Mouse (Mus musculus) liver, embryonic 15.5 days (tissue): Measurements from ENCODE around the gene Map3k7. TPM values are rescaled to one million over a fixed set of nuclear protein-coding genes. Genes with fewer than 3 reads are reported as not detected.
"Not testable (repeated sequence)": the region's sequence is repeated elsewhere in the genome, so short reads cannot be mapped to it uniquely, and the experiment has no call there.

Experiments
- ATAC-seq: fragments of 200-750 bp; cut with Nextera tagmentation; 2 replicates; pipeline ENCODE4 v1.8.0; 2017; ENCODE audit warnings: moderate number of reproducible peaks, mild to moderate bottlenecking, moderate library complexity; ENCODE audit not compliant: insufficient read depth
- H3K27ac ChIP-seq: fragments of 300-500 bp; sonication (generic); replicated peaks from 2 replicates; pipeline ENCODE4 v1.5.1; 2015; ENCODE audit warnings: mild to moderate bottlenecking, inconsistent platforms
- H3K27me3 ChIP-seq: fragments of 300-500 bp; sonication (generic); 2 replicates; pipeline ENCODE4 v1.6.1; 2015; ENCODE audit warnings: mild to moderate bottlenecking, inconsistent platforms
- H3K36me3 ChIP-seq: fragments of 300-500 bp; sonication (generic); replicated peaks from 2 replicates; pipeline ENCODE4 v1.6.1; 2015; ENCODE audit warnings: moderate library complexity, mild to moderate bottlenecking, inconsistent platforms
- H3K4me1 ChIP-seq: fragments of 300-500 bp; sonication (generic); replicated peaks from 2 replicates; pipeline ENCODE4 v1.6.1; 2015; ENCODE audit warnings: inconsistent platforms
- H3K4me2 ChIP-seq: fragments of 300-500 bp; sonication (generic); 2 replicates; pipeline ENCODE4 v1.6.1; 2015; ENCODE audit warnings: moderate library complexity, mild to moderate bottlenecking, inconsistent platforms
- H3K4me3 ChIP-seq: fragments of 300-500 bp; sonication (generic); replicated peaks from 2 replicates; pipeline ENCODE4 v1.5.1; 2015; ENCODE audit warnings: mild to moderate bottlenecking, inconsistent platforms
- H3K9ac ChIP-seq: fragments of 300-500 bp; sonication (generic); 2 replicates; pipeline ENCODE4 v1.6.1; 2015; ENCODE audit warnings: moderate library complexity, mild to moderate bottlenecking, inconsistent platforms
- H3K9me3 ChIP-seq: fragments of 300-500 bp; sonication (generic); replicated peaks from 2 replicates; pipeline ENCODE4 v1.6.1; 2016; ENCODE audit warnings: inconsistent platforms
- WGBS: fragments of 180-500 bp; shearing (Covaris S2); methylation state at CpG from one replicate; pipeline ENCODE4 v1.1.7; 2015; ENCODE audit warnings: mixed read lengths; ENCODE audit not compliant: insufficient replicate concordance; 5-methylcytosine and 5-hydroxymethylcytosine counted together
- polyA plus RNA-seq: library from polyadenylated mRNA; unstranded; fragments of >200 nt; fragmentation: Nextera tagmentation; extraction: Ambion mirVana; gene quantifications from 2 replicates; pipeline ENCODE4 v1.2.1, GENCODE M21; 2015

Map3k7 gene
- polyA plus RNA-seq, 1 experiment from 2014 or later: 10.8 TPM

DNA sequence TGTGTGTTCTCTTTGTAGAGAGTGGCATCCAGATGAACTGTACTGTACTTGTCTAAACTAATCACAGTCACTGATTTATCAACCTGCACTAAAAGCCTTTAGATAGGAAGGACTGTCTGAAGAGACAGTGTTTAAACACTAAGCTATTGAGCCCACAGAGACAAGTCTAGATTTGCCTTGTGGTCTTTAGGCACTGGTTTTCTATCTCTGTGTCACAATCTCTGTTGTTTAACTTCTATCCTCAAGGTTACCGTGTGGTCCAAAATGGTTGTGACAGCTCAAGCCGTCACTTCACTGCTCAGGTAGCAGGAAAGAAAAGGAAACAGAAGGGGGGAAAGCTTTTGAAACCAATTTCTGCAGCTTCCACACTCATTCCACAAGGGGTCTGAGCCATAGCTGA is 29.5 kb downstream of the Map3k7 start:
- H3K36me3 ChIP-seq: peaks cover 58% of the 10 kb centered on the region
- WGBS: 77% methylated on average over 2 of the region's 2 CpGs
- no peak overlapping the region for H3K4me3 ChIP-seq
- H3K9ac ChIP-seq: no peak overlapping the region
- H3K27ac ChIP-seq: no peak overlapping the region
- H3K4me1 ChIP-seq: no peaks in the 10 kb centered on the region
- H3K27me3 ChIP-seq: no peaks in the 10 kb centered on the region
- H3K4me2 ChIP-seq: no peak overlapping the region
- no peak for ATAC-seq
- no peaks in the 10 kb centered on the region for H3K9me3 ChIP-seq

DNA sequence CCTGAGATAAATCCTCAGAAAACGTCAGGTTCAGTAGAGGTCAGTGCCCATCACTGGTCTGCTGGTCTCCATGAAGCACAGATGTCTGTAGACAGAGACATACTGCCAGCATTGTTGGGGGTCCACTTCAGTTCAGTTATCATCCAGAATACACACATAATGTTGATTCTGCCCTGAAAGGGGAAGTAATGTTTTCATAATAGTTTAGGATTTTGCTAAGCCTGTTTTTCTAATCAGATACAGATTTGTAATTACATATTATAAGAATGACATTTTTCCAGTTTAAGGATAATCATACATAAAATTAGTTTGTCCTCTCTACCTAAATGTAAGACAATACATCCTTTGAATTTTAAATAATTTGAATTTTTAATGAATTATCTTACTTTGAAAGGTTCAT is 30.0 kb downstream of the Map3k7 start:
- no peak overlapping the region for H3K9ac ChIP-seq
- 41% methylated on average over 1 of the region's 1 CpGs for WGBS
- H3K4me3 ChIP-seq: no peak overlapping the region
- peaks cover 54% of the 10 kb centered on the region for H3K36me3 ChIP-seq
- no peaks in the 10 kb centered on the region for H3K9me3 ChIP-seq
- no peaks in the 10 kb centered on the region for H3K27me3 ChIP-seq
- no peak for ATAC-seq
- no peak overlapping the region for H3K27ac ChIP-seq
- H3K4me2 ChIP-seq: no peak overlapping the region
- no peaks in the 10 kb centered on the region for H3K4me1 ChIP-seq

DNA sequence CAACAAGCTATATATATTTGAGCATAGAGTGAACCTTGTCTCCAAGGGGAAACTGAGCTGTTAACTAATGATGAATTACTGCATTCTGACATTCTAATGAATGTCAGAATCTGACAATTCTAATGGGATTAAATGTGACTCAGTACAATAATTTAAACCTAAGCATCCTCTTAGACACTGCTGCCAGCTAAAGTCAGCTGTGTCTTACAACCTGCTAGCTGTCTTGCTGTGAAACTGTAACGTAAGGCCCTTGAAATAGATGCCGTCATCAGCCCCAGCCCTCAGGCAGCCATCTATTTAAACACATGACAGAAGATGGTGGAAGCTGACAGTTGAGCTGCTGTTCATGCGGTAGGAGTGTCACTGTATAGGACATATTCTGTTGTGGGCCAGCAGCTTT is 37.6 kb downstream of the Map3k7 start:
- H3K9ac ChIP-seq: no peak overlapping the region
- no peak overlapping the region for H3K4me2 ChIP-seq
- H3K27me3 ChIP-seq: no peaks in the 10 kb centered on the region
- ATAC-seq: no peak
- 92% methylated on average over 3 of the region's 3 CpGs for WGBS
- H3K36me3 ChIP-seq: peaks cover 31% of the 10 kb centered on the region
- no peaks in the 10 kb centered on the region for H3K4me1 ChIP-seq
- no peak overlapping the region for H3K27ac ChIP-seq
- no peak overlapping the region for H3K4me3 ChIP-seq
- H3K9me3 ChIP-seq: no peaks in the 10 kb centered on the region

DNA sequence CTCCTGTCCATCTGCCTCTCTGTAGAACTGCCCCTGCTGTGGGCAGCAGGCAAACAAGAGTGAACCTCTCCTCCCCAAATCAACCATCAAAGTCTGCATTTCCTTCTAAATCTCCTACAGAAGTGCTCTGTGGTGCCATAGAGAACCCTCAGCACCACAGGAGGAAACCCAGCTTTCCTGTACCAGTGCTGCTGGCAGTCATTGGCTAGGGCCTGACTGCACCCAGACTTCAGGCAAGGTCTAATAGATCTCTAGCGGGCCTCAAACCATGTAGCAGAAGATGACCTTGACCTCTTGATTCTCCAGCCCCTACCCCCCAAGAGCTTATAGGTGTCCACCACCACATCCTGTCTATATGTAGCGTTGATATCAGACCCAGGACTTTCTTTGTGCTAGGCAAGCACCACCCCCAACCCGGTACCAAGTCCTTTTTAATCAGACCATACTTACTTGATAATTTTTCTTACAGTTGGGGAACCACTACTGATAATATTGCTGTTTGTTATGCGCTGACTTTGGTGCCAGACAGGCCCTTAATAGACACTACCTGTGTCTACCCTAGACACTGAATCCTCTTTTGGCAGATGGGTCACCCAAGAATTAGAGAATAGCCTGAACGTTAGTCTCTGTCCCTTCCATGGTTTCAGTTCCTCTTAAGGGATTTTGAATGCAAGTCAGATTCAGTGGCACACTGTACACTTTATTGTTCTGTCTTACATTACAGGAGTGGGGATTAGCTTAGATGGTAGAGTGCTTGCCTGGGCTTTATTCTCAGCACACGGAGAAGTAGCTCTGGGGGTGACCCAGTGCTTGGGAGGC is 41.1 kb downstream of the Map3k7 start:
- H3K4me2 ChIP-seq: no peak overlapping the region
- H3K9ac ChIP-seq: no peak overlapping the region
- no peak overlapping the region for H3K27ac ChIP-seq
- H3K36me3 ChIP-seq: peaks cover 22% of the 10 kb centered on the region
- no peaks in the 10 kb centered on the region for H3K4me1 ChIP-seq
- H3K4me3 ChIP-seq: no peak overlapping the region
- H3K27me3 ChIP-seq: no peaks in the 10 kb centered on the region
- no peak for ATAC-seq
- H3K9me3 ChIP-seq: no peaks in the 10 kb centered on the region
- WGBS: 63% methylated on average over 6 of the region's 6 CpGs

DNA sequence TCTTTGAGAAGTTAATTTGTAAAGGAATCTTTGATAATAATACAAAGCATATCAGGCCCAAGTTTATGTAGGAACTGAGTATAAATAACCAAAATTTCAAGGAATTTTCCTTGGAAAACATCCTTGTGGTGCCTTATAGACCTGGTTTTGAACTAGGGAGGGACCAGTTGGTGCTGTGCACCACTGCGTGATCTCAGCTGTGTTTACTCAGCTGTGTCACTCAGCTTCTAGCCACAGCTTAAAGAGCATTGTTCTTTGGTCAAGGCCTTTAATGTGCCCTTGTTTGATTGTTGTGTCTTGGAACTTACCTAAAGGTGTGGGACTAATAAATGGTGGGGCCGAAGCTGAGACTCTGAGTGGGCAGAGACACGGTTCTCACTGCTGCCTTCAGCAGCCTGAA is 43.3 kb downstream of the Map3k7 start:
- Histone ChIP-seq H3K9me3 (no peaks in the 10 kb centered on the region), H3K36me3 (peaks cover 31% of the 10 kb centered on the region), H3K9ac (no peak overlapping the region), H3K27ac (no peak overlapping the region), H3K4me2 (no peak overlapping the region), H3K4me1 (peaks cover 6% of the 10 kb centered on the region), H3K27me3 (no peaks in the 10 kb centered on the region), H3K4me3 (no peak overlapping the region)
- no peak for ATAC-seq
- 81% methylated on average over 3 of the region's 3 CpGs for WGBS

DNA sequence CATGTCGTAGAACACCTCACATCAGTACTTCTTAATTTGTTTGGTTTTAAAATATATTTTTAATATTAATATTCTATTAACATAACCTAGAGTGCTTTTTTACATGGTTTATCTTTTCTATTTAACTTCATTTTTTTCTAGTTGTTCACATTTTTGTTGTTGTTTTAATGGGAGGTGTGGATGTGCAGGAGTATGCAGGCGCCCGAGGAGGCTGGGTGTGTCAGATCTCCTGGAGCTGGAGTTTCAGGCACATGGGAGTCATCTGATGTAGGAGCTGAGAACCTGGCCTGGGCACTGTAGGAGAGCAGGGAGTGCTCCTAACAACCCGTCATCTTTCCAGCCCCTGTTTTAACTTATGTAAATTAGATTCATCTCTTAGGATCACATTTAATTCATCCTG is 44.2 kb downstream of the Map3k7 start:
- 72% methylated on average over 4 of the region's 4 CpGs for WGBS
- H3K9me3 ChIP-seq: no peaks in the 10 kb centered on the region
- H3K4me2 ChIP-seq: no peak overlapping the region
- H3K9ac ChIP-seq: no peak overlapping the region
- H3K27ac ChIP-seq: no peak overlapping the region
- no peak overlapping the region for H3K4me3 ChIP-seq
- no peak for ATAC-seq
- peaks cover 38% of the 10 kb centered on the region for H3K36me3 ChIP-seq
- H3K27me3 ChIP-seq: no peaks in the 10 kb centered on the region
- peaks cover 6% of the 10 kb centered on the region for H3K4me1 ChIP-seq

DNA sequence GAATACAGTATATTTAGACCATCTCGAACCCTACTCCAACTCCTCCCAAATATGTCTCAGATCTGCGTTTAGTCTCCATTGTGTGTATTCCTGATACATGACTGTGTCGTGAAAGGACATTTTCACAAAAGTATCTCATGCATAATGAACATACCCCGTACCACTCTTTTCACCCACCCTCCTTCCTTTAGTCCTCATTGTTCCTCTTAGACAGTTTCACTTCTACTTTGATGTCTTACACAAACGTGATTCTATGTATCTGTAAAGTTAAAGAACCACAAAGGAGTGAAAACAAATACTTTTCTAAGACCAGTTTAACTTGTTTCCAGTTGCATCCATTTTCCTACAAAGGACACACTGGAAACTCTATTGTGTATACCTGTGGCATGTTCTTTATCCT is 46.9 kb downstream of the Map3k7 start:
- no peaks in the 10 kb centered on the region for H3K27me3 ChIP-seq
- WGBS: 74% methylated on average over 5 of the region's 5 CpGs
- peaks cover 6% of the 10 kb centered on the region for H3K4me1 ChIP-seq
- no peak overlapping the region for H3K27ac ChIP-seq
- no peak overlapping the region for H3K4me2 ChIP-seq
- no peak overlapping the region for H3K4me3 ChIP-seq
- peaks cover 46% of the 10 kb centered on the region for H3K36me3 ChIP-seq
- no peak for ATAC-seq
- no peak overlapping the region for H3K9ac ChIP-seq
- no peaks in the 10 kb centered on the region for H3K9me3 ChIP-seq

DNA sequence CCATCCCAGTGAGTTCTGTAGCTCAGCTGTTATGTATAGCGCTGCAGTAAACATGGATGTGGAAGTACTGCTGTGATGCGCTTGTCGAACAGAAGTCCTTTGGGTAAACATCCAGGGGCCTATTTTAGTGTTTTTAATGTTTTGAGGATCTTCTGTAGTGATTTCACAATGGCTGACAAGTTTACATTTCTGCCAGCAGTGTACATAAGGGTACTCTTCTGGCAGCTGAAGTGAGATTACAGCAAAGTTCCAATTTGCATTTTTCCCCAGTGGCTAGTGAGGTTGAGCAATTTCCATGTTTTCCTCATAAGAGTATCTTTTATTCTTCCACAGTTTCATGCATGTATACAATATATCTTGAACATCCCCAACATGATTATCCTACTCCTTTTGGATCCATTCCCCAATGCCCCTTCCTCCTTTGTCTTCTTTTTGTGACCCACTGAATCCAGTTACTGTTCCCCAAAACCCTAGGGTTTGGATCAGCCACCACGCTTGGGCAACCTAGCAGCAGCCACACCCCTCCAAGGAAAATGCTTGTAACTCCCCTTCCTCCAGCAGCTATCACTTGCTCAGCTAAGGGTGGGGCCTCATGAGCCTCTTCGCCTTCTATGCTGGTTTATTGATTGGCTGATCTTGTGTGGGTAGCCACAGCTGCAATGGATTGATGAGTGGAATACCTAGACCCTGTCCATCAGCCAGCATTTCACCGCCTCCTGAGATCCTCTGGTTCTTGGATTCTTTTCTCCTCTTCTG is 47.5 kb downstream of the Map3k7 start:
- H3K9ac ChIP-seq: no peak overlapping the region
- 76% methylated on average over 6 of the region's 6 CpGs for WGBS
- peaks cover 6% of the 10 kb centered on the region for H3K4me1 ChIP-seq
- no peaks in the 10 kb centered on the region for H3K27me3 ChIP-seq
- no peaks in the 10 kb centered on the region for H3K9me3 ChIP-seq
- peaks cover 52% of the 10 kb centered on the region for H3K36me3 ChIP-seq
- H3K4me3 ChIP-seq: no peak overlapping the region
- no peak overlapping the region for H3K4me2 ChIP-seq
- peak; percentile 44 for ATAC-seq
- no peak overlapping the region for H3K27ac ChIP-seq

DNA sequence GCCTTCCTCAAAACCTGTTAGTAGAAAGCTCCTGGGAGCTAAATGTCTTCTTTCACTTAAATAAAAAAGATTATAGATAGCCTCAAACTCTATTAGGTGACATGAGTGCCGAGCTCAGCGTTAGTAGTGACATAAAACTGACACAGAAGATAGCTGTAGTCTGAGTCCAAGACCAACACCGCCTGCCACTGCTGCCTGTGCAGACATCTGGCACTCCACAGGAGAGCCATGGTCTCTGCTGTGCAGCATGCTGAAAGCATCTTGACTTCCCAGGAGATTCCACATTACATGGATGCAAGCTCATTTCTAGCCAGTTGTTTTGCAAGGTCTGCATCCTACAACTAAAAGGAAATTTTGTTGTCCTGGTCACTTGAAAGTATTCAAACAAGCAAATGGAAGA is 57.2 kb downstream of the Map3k7 start:
- no peak overlapping the region for H3K27ac ChIP-seq
- H3K4me2 ChIP-seq: no peak overlapping the region
- no peaks in the 10 kb centered on the region for H3K27me3 ChIP-seq
- ATAC-seq: no peak
- no peak overlapping the region for H3K4me3 ChIP-seq
- H3K4me1 ChIP-seq: no peaks in the 10 kb centered on the region
- H3K9me3 ChIP-seq: no peaks in the 10 kb centered on the region
- 90% methylated on average over 3 of the region's 3 CpGs for WGBS
- H3K36me3 ChIP-seq: peaks cover 58% of the 10 kb centered on the region
- no peak overlapping the region for H3K9ac ChIP-seq

DNA sequence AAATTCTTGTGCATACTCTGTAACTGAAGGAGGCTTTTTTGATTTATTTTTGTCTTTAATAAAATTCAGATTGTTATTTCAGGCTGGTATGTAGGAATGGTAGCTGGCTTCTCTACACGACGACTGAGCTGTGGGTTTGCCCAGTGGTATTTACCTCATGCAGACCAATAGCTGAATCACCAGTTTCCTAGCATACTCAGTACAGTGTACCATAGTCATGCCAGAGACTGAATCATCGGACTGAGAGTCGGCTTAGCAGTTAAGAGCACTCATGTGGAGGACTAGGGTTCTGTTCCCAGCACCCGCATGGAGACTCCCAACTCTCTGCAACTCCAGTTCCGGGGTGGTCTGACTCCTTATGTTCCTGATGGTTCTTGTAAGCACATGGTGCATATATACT is 58.4 kb downstream of the Map3k7 start:
- H3K27me3 ChIP-seq: no peaks in the 10 kb centered on the region
- H3K9ac ChIP-seq: no peak overlapping the region
- ATAC-seq: no peak
- no peak overlapping the region for H3K4me2 ChIP-seq
- no peaks in the 10 kb centered on the region for H3K4me1 ChIP-seq
- no peak overlapping the region for H3K4me3 ChIP-seq
- no peaks in the 10 kb centered on the region for H3K9me3 ChIP-seq
- H3K27ac ChIP-seq: no peak overlapping the region
- 81% methylated on average over 6 of the region's 6 CpGs for WGBS
- H3K36me3 ChIP-seq: peaks cover 48% of the 10 kb centered on the region

DNA sequence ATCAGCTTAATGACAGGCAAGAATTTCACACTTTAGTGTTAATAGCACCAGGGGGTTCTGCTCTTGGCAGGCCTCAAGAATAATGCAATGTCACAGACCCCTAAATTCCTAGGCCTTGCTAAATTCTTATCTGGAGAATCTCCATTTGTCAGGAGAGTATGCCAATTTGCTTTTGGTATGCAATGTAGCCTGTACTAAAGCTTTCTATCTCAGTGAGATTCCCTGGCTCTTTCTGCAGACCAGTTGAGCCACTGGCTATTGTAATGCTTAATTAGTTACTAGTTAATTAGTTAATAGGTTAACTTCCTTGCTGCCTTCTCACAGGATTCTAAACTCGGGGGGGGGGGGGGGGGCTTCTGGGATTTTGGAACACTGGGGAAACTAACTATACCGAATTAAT is 60.3 kb downstream of the Map3k7 start:
- H3K4me3 ChIP-seq, ATAC-seq, H3K27me3 ChIP-seq, H3K27ac ChIP-seq, H3K9ac ChIP-seq, H3K4me2 ChIP-seq, H3K4me1 ChIP-seq, H3K9me3 ChIP-seq: not testable (repeated sequence)
- WGBS: 79% methylated on average over 2 of the region's 2 CpGs
- peaks cover 31% of the 10 kb centered on the region for H3K36me3 ChIP-seq
